Mouse (Mus musculus) heart, postnatal 4 days (tissue): ENCODE data around the gene Gstt1. TPM values are rescaled to one million over a fixed set of nuclear protein-coding genes. Genes with fewer than 3 reads are reported as not detected.
"Not testable (repeated sequence)": the region's sequence is repeated elsewhere in the genome, so short reads cannot be mapped to it uniquely, and the experiment has no call there.

Source experiments
- DNase-seq: peaks from one replicate; pipeline ENCODE4 v3.0.0; 2021
- total RNA-seq, 2 experiments: library from RNA; stranded (reverse); gene quantifications; 2 replicates each; pipeline ENCODE4 v1.2.3; 2021

Gstt1 gene
- total RNA-seq, 2 experiments from 2014 or later, result 3.5 to 4.4 TPM

- no peak for DNase-seq
Observed at GRCm38 (mm10) chr10:75804217-75804616, 5.8 kb upstream of the Gstt1 start.

GRCm38 (mm10) chr10:75797619-75798175, 687 bp downstream of the Gstt1 start:
- DNase-seq, result peak; percentile 52

DNA sequence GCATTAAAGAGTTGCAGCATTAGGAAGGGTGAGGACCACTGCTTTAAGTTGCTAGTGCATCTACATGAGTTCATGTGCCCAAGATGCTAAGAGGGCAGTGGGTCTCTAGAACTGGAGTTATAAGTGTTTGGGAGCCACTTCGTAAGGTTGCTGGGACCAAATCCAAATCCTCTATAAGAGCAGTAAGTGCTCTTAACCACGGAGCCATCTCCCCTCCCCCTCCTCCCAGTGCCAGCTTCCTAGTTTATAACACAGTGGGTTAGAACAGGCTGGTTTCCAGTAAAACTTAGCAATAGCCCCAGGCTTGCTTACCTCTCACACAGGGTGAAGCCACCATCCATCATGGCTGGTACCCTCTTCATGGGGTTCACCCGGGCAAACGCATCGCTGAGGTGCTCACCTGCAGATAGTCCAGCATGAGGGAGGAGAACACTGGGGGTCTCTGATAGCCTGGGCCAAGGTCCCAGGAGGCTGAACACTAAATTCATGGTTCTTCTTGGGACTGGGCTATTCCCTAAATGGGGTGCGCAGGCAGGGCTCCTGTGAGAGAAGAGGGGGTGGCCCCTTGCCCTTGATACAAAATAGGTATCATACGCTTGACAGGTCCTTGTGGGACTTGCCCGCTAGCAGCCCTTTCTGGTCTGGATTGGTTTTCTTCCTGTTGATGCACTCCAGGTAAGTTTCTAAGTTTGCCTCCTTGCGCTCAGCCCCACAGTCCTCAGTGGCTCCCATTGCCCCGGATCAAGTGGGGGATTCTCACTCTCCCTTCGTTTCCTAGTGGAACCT, 1.5 kb downstream of the Gstt1 start:
- no peak for DNase-seq

DNA sequence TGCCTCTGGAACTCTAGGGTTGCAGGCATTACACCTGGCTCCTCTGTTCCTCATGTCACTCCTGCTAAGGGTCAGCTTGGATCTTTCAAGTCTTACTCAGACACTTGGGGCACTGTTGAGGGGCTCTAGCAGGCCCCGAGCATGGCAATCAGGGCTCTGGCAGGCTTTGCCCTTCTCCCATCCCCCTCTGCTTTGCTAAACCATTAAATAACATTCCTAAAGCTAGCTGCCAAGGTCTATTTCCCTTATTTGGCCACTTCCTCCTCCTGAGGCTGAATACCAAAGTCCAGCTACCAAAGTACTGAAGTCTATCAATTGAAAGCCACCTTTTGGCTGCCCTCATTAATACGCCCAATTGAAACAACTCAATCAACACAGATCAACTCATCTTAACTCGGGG, 3.5 kb downstream of the Gstt1 start:
- DNase-seq, result no peak

GRCm38 (mm10) chr10:75790773-75791172, 7.6 kb downstream of the Gstt1 start:
- DNase-seq, result no peak

GRCm38 (mm10) chr10:75789841-75790240, 8.5 kb downstream of the Gstt1 start:
- no peak for DNase-seq

DNA sequence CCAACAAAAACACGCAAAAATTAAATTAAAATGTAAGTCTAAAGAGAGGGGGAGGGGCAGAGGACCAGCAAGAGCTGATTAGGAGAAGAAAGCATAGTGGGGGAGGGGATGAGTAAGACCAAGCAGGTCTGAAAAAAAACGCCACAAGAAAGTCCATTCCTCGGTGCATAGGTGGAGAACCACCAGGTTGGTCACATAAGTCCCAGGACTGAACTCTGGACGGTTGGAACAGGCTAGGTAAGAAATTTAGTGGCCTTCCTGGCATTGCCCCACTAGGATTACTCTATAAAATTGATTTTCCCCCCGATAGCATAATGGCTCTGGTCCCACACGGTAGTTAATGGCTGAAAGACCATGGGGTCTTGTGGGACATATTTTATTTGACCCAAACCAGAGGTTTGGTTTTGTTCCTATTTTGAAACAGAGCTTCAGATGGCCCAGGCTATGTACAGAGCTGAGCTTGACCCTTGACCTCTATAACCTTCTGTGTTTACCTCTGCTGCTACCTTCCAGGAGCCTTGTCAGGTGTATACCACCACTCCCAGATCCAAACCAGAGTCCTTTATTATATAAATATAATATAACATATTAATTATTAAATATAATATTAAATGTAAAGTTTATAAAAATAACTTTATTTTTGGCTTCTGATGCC, 9.2 kb downstream of the Gstt1 start:
- DNase-seq, result no peak

DNA sequence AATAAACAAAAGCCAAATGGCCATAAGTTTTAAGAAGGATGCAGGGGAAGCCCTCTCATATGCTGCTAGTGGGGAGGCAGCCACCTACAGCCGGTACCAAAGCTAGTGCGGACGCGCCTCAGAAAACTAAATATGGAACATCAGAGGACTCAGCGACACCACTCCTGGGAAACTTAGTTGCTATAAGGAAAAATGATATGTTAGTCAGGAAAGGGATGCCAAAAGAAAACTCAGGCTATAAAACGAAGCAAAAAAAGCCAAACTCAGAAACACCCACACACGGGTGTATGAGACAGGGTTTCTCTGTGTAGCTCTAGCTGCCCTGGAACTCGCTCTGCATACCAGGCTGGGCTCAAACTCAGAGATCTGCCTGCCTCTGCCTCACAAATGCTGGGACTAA, 10.1 kb downstream of the Gstt1 start:
- no peak for DNase-seq

DNA sequence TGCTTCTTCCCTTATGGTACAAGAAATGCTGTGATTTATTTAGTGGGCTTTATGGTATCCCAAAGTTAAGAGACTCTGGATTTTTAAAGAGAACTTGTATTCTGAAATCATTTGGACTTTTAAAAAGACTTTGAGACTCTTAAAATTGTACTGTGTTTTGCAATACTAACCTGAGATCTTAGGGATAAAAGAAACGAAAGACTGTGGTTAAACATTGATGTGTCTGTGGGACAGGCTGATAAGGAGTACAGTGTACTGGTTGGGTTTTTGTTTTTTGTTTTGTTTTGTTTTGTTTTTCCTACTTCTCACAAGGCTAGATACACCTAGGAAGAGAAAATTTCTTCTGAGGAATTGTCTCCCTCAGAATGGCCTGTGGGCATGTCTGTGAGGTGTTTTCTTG, 12.9 kb downstream of the Gstt1 start:
- no peak for DNase-seq

- DNase-seq, result peak; percentile 50
Observed at GRCm38 (mm10) chr10:75780769-75781578, 17.4 kb downstream of the Gstt1 start, which contains the start of the genes Gm20441 and Gstt3. TSS of gene Gm20441 (minus strand) at chr10:75780954. TSS of gene Gstt3 (minus strand) at chr10:75781414.

GRCm38 (mm10) chr10:75779206-75780174, 18.9 kb downstream of the Gstt1 start:
- DNase-seq, result no peak

GRCm38 (mm10) chr10:75777885-75778284, 20.5 kb downstream of the Gstt1 start:
- DNase-seq, result no peak

DNA sequence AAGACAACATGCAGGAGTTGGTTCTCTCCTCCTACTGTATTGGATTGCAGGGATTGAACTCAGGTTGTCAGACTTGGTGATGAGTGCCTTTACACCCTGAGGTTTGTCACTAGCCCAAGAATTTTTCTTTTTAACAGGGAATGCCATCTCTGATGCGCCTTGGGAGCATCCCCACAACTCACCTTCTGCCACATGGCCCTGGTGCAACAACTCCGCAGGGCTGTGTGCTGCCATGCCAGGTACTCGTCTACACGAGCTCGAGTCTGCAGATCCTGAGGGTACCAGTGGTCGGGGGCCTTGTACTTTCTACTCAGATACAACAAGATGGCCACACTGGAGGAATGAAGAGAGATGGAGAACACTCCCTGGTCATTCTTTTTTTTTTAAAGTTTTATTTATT, 21.8 kb downstream of the Gstt1 start:
- no peak for DNase-seq

- DNase-seq, result no peak
Observed at GRCm38 (mm10) chr10:75774587-75774986, 23.8 kb downstream of the Gstt1 start.

GRCm38 (mm10) chr10:75774102-75774501, 24.3 kb downstream of the Gstt1 start:
- DNase-seq, result no peak

DNA sequence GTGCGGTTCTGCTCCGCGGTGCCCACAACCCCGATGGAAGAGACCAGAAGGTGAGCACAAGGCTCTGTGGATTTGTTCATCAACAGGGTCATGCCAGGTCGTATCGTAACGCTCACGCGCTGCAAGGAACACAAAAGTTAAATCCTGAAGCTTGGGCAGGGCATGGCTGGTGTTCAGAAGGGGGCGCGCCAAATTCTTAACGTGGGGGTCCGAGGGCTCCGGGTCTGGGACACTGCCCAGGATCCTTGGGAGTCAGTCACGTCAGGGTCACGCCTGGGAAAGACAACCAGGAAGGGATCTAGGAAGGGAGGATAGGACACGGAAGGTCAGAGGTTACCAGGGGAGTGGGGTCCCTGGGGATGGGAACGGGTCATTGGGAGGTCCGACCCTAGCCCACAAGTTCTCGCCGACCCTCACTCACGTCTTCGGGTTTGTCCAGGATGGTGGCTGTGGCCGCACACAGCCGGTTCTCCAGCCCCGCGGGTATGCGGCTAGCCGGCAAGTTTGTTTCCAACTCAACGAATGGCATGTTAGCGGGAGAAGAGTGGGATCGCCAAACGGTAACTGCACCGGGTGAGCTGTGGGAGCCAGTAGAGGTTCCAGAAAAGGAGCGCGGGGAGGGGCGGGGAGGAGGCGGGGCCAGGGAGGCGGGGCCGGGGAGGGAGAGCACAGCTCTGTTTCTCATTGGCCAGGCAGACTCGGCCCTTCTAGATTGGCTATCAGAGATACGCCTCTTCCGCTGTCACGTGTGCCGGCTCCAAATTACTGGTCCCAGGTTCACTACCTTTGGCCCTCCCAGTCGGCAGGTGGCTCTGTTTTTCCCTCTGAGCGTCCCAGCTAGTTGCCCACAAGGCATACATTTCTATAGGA, 25.4 kb downstream of the Gstt1 start, which contains the start of gene Ddt:
Gene Ddt, minus strand, starts transcription at position 620 of the 870 bp plus-strand sequence.
- peak; percentile 86 for DNase-seq

GRCm38 (mm10) chr10:75767756-75768155, 30.6 kb downstream of the Gstt1 start:
- not testable (repeated sequence) for DNase-seq

DNA sequence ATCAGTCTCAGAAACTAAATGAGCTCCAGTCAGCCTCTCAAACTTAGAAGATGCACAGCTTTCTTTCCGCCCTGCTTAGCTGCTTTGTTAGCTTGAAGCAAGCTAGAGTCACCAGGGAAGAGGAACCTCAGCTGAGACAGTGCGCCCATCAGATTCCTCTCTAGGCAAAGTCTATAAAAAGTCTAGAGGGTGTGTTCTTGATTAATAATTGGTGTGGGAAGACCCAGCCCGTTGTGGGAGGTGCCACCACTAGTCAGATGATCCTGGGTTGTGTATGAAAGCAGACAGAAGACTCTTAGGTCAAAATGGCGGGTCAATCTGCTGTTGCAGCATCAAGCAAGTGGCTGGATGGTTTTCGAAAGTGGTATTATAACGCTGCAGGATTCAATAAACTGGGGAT, 31.5 kb downstream of the Gstt1 start:
- no peak for DNase-seq

GRCm38 (mm10) chr10:75764519-75765473, 33.6 kb downstream of the Gstt1 start:
- DNase-seq, result peak; percentile 78
